Mouse (Mus musculus): Measurements from ENCODE around the gene Mrc1.

Mrc1 gene

GRCm38 (mm10) chr2:14244668-14245067, 15.5 kb downstream of the Mrc1 start:
- no peak for DNase-seq

- DNase-seq = no peak
These were observed 20.8 kb downstream of the Mrc1 start for GRCm38 (mm10) chr2:14249839-14250564.

- no peak for DNase-seq
These were observed 22.7 kb downstream of the Mrc1 start for GRCm38 (mm10) chr2:14251938-14252337.

GRCm38 (mm10) chr2:14258345-14258850, 29.2 kb downstream of the Mrc1 start:
- no peak for DNase-seq

- no peak for DNase-seq
These were observed 32.9 kb downstream of the Mrc1 start for GRCm38 (mm10) chr2:14262090-14262489.

- no peak for DNase-seq
These were observed 40.0 kb downstream of the Mrc1 start for GRCm38 (mm10) chr2:14269160-14269559.

GRCm38 (mm10) chr2:14272088-14272487, 42.9 kb downstream of the Mrc1 start:
- no peak for DNase-seq

- DNase-seq = no peak
These were observed 46.6 kb downstream of the Mrc1 start for GRCm38 (mm10) chr2:14275796-14276195.

GRCm38 (mm10) chr2:14279256-14279655, 50.1 kb downstream of the Mrc1 start:
- no peak for DNase-seq

- DNase-seq = no peak
These were observed 50.6 kb downstream of the Mrc1 start for GRCm38 (mm10) chr2:14279795-14280194.

GRCm38 (mm10) chr2:14295334-14295733, 66.1 kb downstream of the Mrc1 start:
- DNase-seq = peak; percentile 96

- no peak for DNase-seq
These were observed 83.6 kb downstream of the Mrc1 start for GRCm38 (mm10) chr2:14312505-14313380.

GRCm38 (mm10) chr2:14315113-14315512, 85.9 kb downstream of the Mrc1 start:
- DNase-seq = no peak

- DNase-seq = peak; percentile 76
These were observed 112.6 kb downstream of the Mrc1 start for GRCm38 (mm10) chr2:14341652-14342308.

GRCm38 (mm10) chr2:14342309-14342839, 113.2 kb downstream of the Mrc1 start:
- no peak for DNase-seq

All from lung, postnatal 14 days (tissue).